Mouse (Mus musculus): ENCODE measurements around the gene Gba. TPM values are rescaled to one million over a fixed set of nuclear protein-coding genes. Genes with fewer than 3 reads are reported as not detected.

Gba gene
- total and polyA plus RNA-seq, 3 experiments, result 63.6 to 65.3 (median 64.1) TPM

DNA sequence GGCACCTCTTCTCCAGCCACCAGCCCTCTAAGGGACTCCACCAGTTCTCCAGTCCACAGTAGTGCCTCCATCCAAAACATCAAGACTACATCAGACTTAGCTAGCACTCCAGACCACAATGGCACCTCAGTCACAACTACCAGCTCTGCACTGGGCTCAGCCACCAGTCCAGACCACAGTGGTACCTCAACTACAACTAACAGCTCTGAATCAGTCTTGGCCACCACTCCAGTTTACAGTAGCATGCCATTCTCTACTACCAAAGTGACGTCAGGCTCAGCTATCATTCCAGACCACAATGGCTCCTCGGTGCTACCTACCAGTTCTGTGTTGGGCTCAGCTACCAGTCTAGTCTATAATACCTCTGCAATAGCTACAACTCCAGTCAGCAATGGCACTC is 27.8 kb downstream of the Gba start:
- Histone ChIP-seq H3K36me3 (replicated peaks in 1 of 2; ENCODE audit: control insufficient read depth in 1 of 2, insufficient read depth in 1 of 2, low read length in 1 of 2) (peaks cover 8 to 15% of the 10 kb centered on the region in 2 experiments), H3K9ac (ENCODE audit: insufficient read depth, low read depth) (no peak overlapping the region), H3K79me2 (replicated peaks; ENCODE audit: control insufficient read depth, extremely low read depth, insufficient read depth, poor library complexity, severe bottlenecking) (no peaks in the 10 kb centered on the region), H3K4me3 (replicated peaks in 1 of 3; ENCODE audit: low read depth in 2 of 3, low read length in 2 of 3, poor library complexity in 1 of 3) (no peak overlapping the region), H3K4me1 (ENCODE audit: control insufficient read depth in 1 of 2, insufficient read depth in 2 of 2) (peaks cover 20 to 52% of the 10 kb centered on the region in 2 experiments), H3K27ac (ENCODE audit: insufficient read depth, low read depth) (no peak overlapping the region), H3K9me3 (replicated peaks; ENCODE audit: low read length) (no peaks in the 10 kb centered on the region), H3K4me2 (ENCODE audit: insufficient read depth, low read depth, poor library complexity, severe bottlenecking) (no peak overlapping the region), H3K27me3 (replicated peaks) (no peaks in the 10 kb centered on the region)
- DNase-seq (ENCODE audit: extremely low read depth), result no peak
- in situ Hi-C loops (cut with MboI; ENCODE audit: low pct_ligation_motif_present, low pct_unique_long_range_greater_than_20kb, low sequenced_read_pairs) (no loop called here), dilution Hi-C loops (cut with MboI; ENCODE audit: extremely low pct_ligation_motif_present, extremely low pct_unique_long_range_greater_than_20kb, low sequenced_read_pairs) (no loop called here)
- no peak for TF ChIP-seq EP300 (IDR thresholded peaks at IDR 0.05; ENCODE audit: low read length)
- no peak for TF ChIP-seq POLR2AphosphoS2 (IDR thresholded peaks at IDR 0.05; ENCODE audit: low read depth, low read length)
- no peak for TF ChIP-seq RCOR1 (conservative IDR thresholded peaks at IDR 0.05; ENCODE audit: low read depth, low read length)
- no peak for TF ChIP-seq HCFC1 (IDR thresholded peaks at IDR 0.05; ENCODE audit: low read depth, low read length)
- TF ChIP-seq MYC (IDR thresholded peaks at IDR 0.05; ENCODE audit: low read depth, low read length), result no peak
- TF ChIP-seq E2F4 (IDR thresholded peaks at IDR 0.05; ENCODE audit: insufficient replicate concordance, low read depth, low read length), result no peak
- TF ChIP-seq ZKSCAN1 (IDR thresholded peaks at IDR 0.05; ENCODE audit: borderline replicate concordance, low read depth, low read length), result no peak
- no peak for TF ChIP-seq ETS1 (conservative IDR thresholded peaks at IDR 0.05; ENCODE audit: low read depth, low read length)
- TF ChIP-seq PAX5 (IDR thresholded peaks at IDR 0.05; ENCODE audit: low read length), result no peak
- no peak for TF ChIP-seq BHLHE40 (IDR thresholded peaks at IDR 0.05; ENCODE audit: low read depth, low read length)
- no peak for TF ChIP-seq ZC3H11A (IDR thresholded peaks at IDR 0.05; ENCODE audit: low read depth, low read length)
- TF ChIP-seq NRF1 (IDR thresholded peaks at IDR 0.05; ENCODE audit: low read depth, low read length), result no peak
- no peak for TF ChIP-seq SMC3 (IDR thresholded peaks at IDR 0.05; ENCODE audit: low read depth, low read length)
- no peak for TF ChIP-seq USF2 (conservative IDR thresholded peaks at IDR 0.05; ENCODE audit: low read depth, low read length)
- TF ChIP-seq ZMIZ1 (IDR thresholded peaks at IDR 0.05; ENCODE audit: low read depth, low read length), result no peak
- TF ChIP-seq UBTF (IDR thresholded peaks at IDR 0.05; ENCODE audit: low read depth, low read length), result no peak
- no peak for TF ChIP-seq MEF2A (IDR thresholded peaks at IDR 0.05; ENCODE audit: borderline replicate concordance, low read depth, low read length)
- no peak for TF ChIP-seq KAT2A (IDR thresholded peaks at IDR 0.05; ENCODE audit: insufficient replicate concordance, low read length)
- TF ChIP-seq NELFE (IDR thresholded peaks at IDR 0.05; ENCODE audit: low read depth, low read length), result no peak

DNA sequence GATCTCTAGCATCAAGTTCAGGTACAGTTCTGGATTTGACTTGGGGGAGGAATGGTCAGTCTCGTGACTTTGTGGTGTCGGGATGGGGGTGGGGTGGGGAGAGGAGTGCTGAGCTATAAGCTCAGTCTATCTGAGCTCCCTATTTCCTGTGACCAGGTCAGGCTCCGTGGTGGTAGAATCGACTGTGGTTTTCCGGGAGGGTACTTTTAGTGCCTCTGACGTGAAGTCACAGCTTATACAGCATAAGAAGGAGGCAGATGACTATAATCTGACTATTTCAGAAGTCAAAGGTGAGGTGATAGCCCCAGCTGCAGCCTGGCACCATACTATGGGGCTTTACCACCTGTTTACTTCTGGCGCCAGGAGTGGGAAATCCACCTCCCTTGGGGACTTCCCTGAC is 28.6 kb downstream of the Gba start:
- peaks cover 20 to 52% of the 10 kb centered on the region in 2 experiments for H3K4me1 ChIP-seq (ENCODE audit: control insufficient read depth in 1 of 2, insufficient read depth in 2 of 2)
- dilution Hi-C loops (cut with MboI; ENCODE audit: extremely low pct_ligation_motif_present, extremely low pct_unique_long_range_greater_than_20kb, low sequenced_read_pairs) (no loop called here), in situ Hi-C loops (cut with MboI; ENCODE audit: low pct_ligation_motif_present, low pct_unique_long_range_greater_than_20kb, low sequenced_read_pairs) (no loop called here)
- H3K9ac ChIP-seq (ENCODE audit: insufficient read depth, low read depth), result no peak overlapping the region
- no peak overlapping the region for H3K27ac ChIP-seq (ENCODE audit: insufficient read depth, low read depth)
- no peak overlapping the region for H3K4me2 ChIP-seq (ENCODE audit: insufficient read depth, low read depth, poor library complexity, severe bottlenecking)
- H3K27me3 ChIP-seq (replicated peaks), result no peaks in the 10 kb centered on the region
- no peaks in the 10 kb centered on the region for H3K79me2 ChIP-seq (replicated peaks; ENCODE audit: control insufficient read depth, extremely low read depth, insufficient read depth, poor library complexity, severe bottlenecking)
- no peak overlapping the region for H3K4me3 ChIP-seq (replicated peaks in 1 of 3; ENCODE audit: low read depth in 2 of 3, low read length in 2 of 3, poor library complexity in 1 of 3)
- peak; percentile 33 for DNase-seq (ENCODE audit: extremely low read depth)
- TF ChIP-seq TCF12 (IDR thresholded peaks at IDR 0.05; ENCODE audit: low read depth, low read length) (0 out of 2 replicates have a peak, but pooled peaks have one; percentile 19), ETS1 (conservative IDR thresholded peaks at IDR 0.05; ENCODE audit: low read depth, low read length) (peak; percentile 25), BHLHE40 (IDR thresholded peaks at IDR 0.05; ENCODE audit: low read depth, low read length) (peak; percentile 88), IRF4 (IDR thresholded peaks at IDR 0.05; ENCODE audit: low read depth, low read length) (0 out of 2 replicates have a peak, but pooled peaks have one; percentile 12), KAT2A (IDR thresholded peaks at IDR 0.05; ENCODE audit: insufficient replicate concordance, low read length) (no peak), CHD2 (IDR thresholded peaks at IDR 0.05; ENCODE audit: low read length) (no peak; the same call in 1 of the 2 replicates)
- peaks cover 12 to 21% of the 10 kb centered on the region in 2 experiments for H3K36me3 ChIP-seq (replicated peaks in 1 of 2; ENCODE audit: control insufficient read depth in 1 of 2, insufficient read depth in 1 of 2, low read length in 1 of 2)
- no peaks in the 10 kb centered on the region for H3K9me3 ChIP-seq (replicated peaks; ENCODE audit: low read length)

Data from CH12.LX (cell line).